Mouse (Mus musculus) E14TG2a.4 (cell line): ENCODE measurements around the gene Tmem266.

Experiments used
- CTCF ChIP-seq: conservative IDR thresholded peaks from 2 replicates; pipeline ENCODE4 v1.5.1; 2014; ENCODE audit warnings: low read length
- NANOG ChIP-seq: IDR thresholded peaks from 2 replicates; pipeline ENCODE4 v1.6.1; 2014; ENCODE audit warnings: borderline replicate concordance, low read length, mixed read lengths
- POU5F1 ChIP-seq: IDR thresholded peaks from 2 replicates; pipeline ENCODE4 v1.6.1; 2014; ENCODE audit warnings: low read length, borderline replicate concordance

- TF ChIP-seq CTCF, result no peak
- TF ChIP-seq POU5F1, result no peak
- no peak for TF ChIP-seq NANOG
These were observed 82.1 kb downstream of the Tmem266 start for GRCm38 (mm10) chr9:55408851-55409250.
